ENCODE assay signal across 8 mouse cellular contexts in the genomic region with DNA sequence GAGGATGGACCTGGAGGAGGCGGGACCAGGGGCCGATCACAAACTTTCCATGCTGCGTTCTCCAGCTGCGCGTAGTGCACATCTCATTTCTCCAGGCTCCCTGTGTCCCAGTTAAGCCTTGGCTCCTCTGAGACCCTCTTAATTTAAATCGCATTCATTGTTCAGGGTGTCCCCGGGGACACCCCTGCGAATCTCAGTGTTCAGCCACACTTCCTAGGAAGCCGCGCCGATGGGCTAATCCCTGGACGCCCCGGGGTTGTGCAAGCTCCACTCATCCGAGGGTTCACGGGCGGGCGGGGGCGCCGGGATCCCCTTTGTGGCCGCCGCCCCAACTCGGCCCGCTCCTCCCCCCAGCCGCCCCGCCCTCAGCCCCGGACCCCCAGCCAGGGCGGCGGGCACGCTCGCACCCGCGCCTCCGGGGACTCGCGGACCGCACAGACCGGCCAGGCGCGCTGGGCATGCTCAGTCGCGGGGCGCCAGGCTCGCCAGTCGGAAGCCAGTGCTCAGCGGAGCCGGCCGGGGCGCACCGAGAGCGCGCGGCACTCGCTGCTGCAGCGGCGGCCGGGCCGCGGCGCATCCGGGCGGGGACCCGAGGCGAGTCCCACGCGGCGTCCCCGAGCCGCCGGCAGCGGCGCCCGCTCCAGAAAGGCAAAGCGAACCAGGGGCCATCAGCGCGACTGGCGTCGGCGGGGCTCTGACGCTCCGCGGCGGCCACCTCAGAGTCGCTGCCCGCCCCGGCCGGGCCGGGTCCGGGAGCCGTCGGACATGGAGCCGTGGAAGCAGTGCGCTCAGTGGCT. TPM values are rescaled to one million over a fixed set of nuclear protein-coding genes. Genes with fewer than 3 reads are reported as not detected.
A peak's percentile ranks its signal among the peaks of the same experiment; 100 is the strongest.
DNase-seq lines count a peak whose midpoint lies in the region; ATAC-seq and TF ChIP-seq lines count a peak whose summit lies in the region.

Gene Vav3 (plus strand): TSS at position 380 of the 797 bp plus-strand sequence.

- H3K4me1 ChIP-seq in forebrain, embryonic 11.5 days (replicated peaks; ENCODE audit: control insufficient read depth, insufficient read depth, low read length): no peaks in the 10 kb centered on the region; the same call in 1 of the 2 replicates
- H3K4me1 ChIP-seq in heart, postnatal 0 days (ENCODE audit: control insufficient read depth, insufficient read depth): no peaks in the 10 kb centered on the region
- 0 out of 2 replicates have a peak, but pooled peaks cover 3% of the 10 kb centered on the region for H3K4me1 ChIP-seq in lung, adult 2 months (ENCODE audit: control insufficient read depth, insufficient read depth, low read length)
- peaks cover 14% of the 10 kb centered on the region; the same call in 1 of the 2 replicates for H3K4me1 ChIP-seq in neural tube, embryonic 14.5 days (ENCODE audit: control insufficient read depth, insufficient read depth, low read length)
- H3K4me1 ChIP-seq in testis, adult 2 months (ENCODE audit: control insufficient read depth, insufficient read depth, low read length): peaks cover 9% of the 10 kb centered on the region

- no peaks in the 10 kb centered on the region for H3K36me3 ChIP-seq in forebrain, embryonic 11.5 days (ENCODE audit: control insufficient read depth, insufficient read depth, low read length)
- no peaks in the 10 kb centered on the region for H3K36me3 ChIP-seq in heart, postnatal 0 days (replicated peaks; ENCODE audit: control insufficient read depth, insufficient read depth, low read length)
- H3K36me3 ChIP-seq in neural tube, embryonic 14.5 days (ENCODE audit: control insufficient read depth, insufficient read depth, low read length): no peaks in the 10 kb centered on the region
- H3K36me3 ChIP-seq in testis, adult 2 months (ENCODE audit: control insufficient read depth, insufficient read depth, low read length): no peaks in the 10 kb centered on the region

- no peaks in the 10 kb centered on the region; the same call in 1 of the 2 replicates for H3K27me3 ChIP-seq in forebrain, embryonic 11.5 days (ENCODE audit: control insufficient read depth, insufficient read depth, low read length)
- no peaks in the 10 kb centered on the region for H3K27me3 ChIP-seq in heart, postnatal 0 days (ENCODE audit: control insufficient read depth, insufficient read depth, low read length)
- no peaks in the 10 kb centered on the region for H3K27me3 ChIP-seq in neural tube, embryonic 14.5 days (ENCODE audit: control insufficient read depth, insufficient read depth, low read length)
- no peaks in the 10 kb centered on the region for H3K27me3 ChIP-seq in testis, adult 2 months (ENCODE audit: control insufficient read depth, insufficient read depth, low read length)

- H3K9ac ChIP-seq in forebrain, embryonic 11.5 days (ENCODE audit: low read length): peak within 1 kb of the TSS; percentile 71
- H3K9ac ChIP-seq in heart, postnatal 0 days (replicated peaks; ENCODE audit: low read depth, low read length): peak within 1 kb of the TSS; percentile 71
- peak within 1 kb of the TSS; percentile 82 for H3K9ac ChIP-seq in neural tube, embryonic 14.5 days (replicated peaks; ENCODE audit: low read depth, low read length)

- peak; percentile 20 to 52 for DNase-seq in urinary bladder, adult 18-20 months (ENCODE audit: low spot score in 2 of 2)
- no peak for DNase-seq in urinary bladder, postnatal 10 days (ENCODE audit: low spot score)
- peak; percentile 82 for DNase-seq in forebrain, embryonic 11.5 days (ENCODE audit: low spot score)
- peak; percentile 30 for DNase-seq in heart, postnatal 0 days (ENCODE audit: low spot score)
- DNase-seq in kidney, postnatal 36 days: peak; percentile 56 to 81
- peak; percentile 46 for DNase-seq in lung, adult 2 months

- H3K9me3 ChIP-seq in forebrain, embryonic 11.5 days (ENCODE audit: control insufficient read depth, low read length): no peaks in the 10 kb centered on the region
- H3K9me3 ChIP-seq in heart, postnatal 0 days (replicated peaks; ENCODE audit: control insufficient read depth, low read length): no peaks in the 10 kb centered on the region
- H3K9me3 ChIP-seq in neural tube, embryonic 14.5 days (ENCODE audit: control insufficient read depth, low read length): no peaks in the 10 kb centered on the region

- WGBS in forebrain, embryonic 11.5 days: under 1% methylated on average over 70 of the region's 92 CpGs
- under 1% methylated on average over 91 of the region's 92 CpGs for WGBS in heart, postnatal 0 days
- WGBS in lung, adult 2 months: under 1% methylated on average over 90 of the region's 92 CpGs
- WGBS in neural tube, embryonic 14.5 days: under 1% methylated on average over 73 of the region's 92 CpGs

- no peak for TF ChIP-seq CTCF in heart, postnatal 0 days (IDR thresholded peaks at IDR 0.05; ENCODE audit: low read depth)
- no peak for TF ChIP-seq CTCF in lung, adult 2 months (IDR thresholded peaks at IDR 0.05; ENCODE audit: insufficient read depth, low read length)
- TF ChIP-seq CTCF in testis, adult 2 months (IDR thresholded peaks at IDR 0.05; ENCODE audit: control insufficient read depth, insufficient read depth, insufficient replicate concordance, low read depth, low read length): no peak

- TF ChIP-seq EP300 in heart, postnatal 0 days (IDR thresholded peaks at IDR 0.05; ENCODE audit: low read depth): no peak

- ATAC-seq in forebrain, embryonic 11.5 days (replicated peaks; ENCODE audit: low FRiP score): peak; percentile 94
- peak; percentile 76 for ATAC-seq in heart, postnatal 0 days (ENCODE audit: insufficient read depth, low read depth)
- ATAC-seq in neural tube, embryonic 14.5 days (ENCODE audit: low read depth): peak; percentile 92

- TF ChIP-seq POLR2A in lung, adult 2 months (IDR thresholded peaks at IDR 0.05; ENCODE audit: borderline replicate concordance, extremely low read depth, low read depth, low read length): no peak
- TF ChIP-seq POLR2A in testis, adult 2 months (IDR thresholded peaks at IDR 0.05; ENCODE audit: control insufficient read depth, low read depth, low read length): no peak

- H3K4me2 ChIP-seq in forebrain, embryonic 11.5 days (ENCODE audit: low read depth, low read length, severe bottlenecking): peak within 1 kb of the TSS; percentile 84
- peak within 1 kb of the TSS; percentile 95 for H3K4me2 ChIP-seq in heart, postnatal 0 days (ENCODE audit: low read depth, low read length)
- peak within 1 kb of the TSS; percentile 82 for H3K4me2 ChIP-seq in neural tube, embryonic 14.5 days (ENCODE audit: low read depth, low read length)

- peak within 1 kb of the TSS; percentile 50; the same call in 1 of the 2 replicates for H3K27ac ChIP-seq in forebrain, embryonic 11.5 days (ENCODE audit: low read depth, low read length)
- peak within 1 kb of the TSS; percentile 86 for H3K27ac ChIP-seq in heart, postnatal 0 days (ENCODE audit: low read depth)
- peak within 1 kb of the TSS; percentile 88 for H3K27ac ChIP-seq in neural tube, embryonic 14.5 days (ENCODE audit: low read depth, low read length)
- no peak within 1 kb of the TSS for H3K27ac ChIP-seq in testis, adult 2 months (ENCODE audit: control insufficient read depth, insufficient read depth, low read depth, low read length)

- peak within 1 kb of the TSS; percentile 67 for H3K4me3 ChIP-seq in forebrain, embryonic 11.5 days (ENCODE audit: low read depth, low read length)
- H3K4me3 ChIP-seq in heart, postnatal 0 days (ENCODE audit: low read depth, low read length): peak within 1 kb of the TSS; percentile 73
- peak within 1 kb of the TSS; percentile 93 for H3K4me3 ChIP-seq in lung, adult 2 months (replicated peaks; ENCODE audit: extremely low read depth, low read depth, low read length)
- H3K4me3 ChIP-seq in neural tube, embryonic 14.5 days (ENCODE audit: low read depth, low read length): peak within 1 kb of the TSS; percentile 73
- H3K4me3 ChIP-seq in testis, adult 2 months (ENCODE audit: control insufficient read depth, low read depth, low read length): peak within 1 kb of the TSS; percentile 76

RNA-seq across cellular contexts. Expression of gene Vav3, which starts in this region (rescaled TPM):
- 7.9 and 9.2 TPM in 2 replicates for polyA plus RNA-seq in forebrain, embryonic 11.5 days (2014; fragmentation: Nextera tagmentation; extraction: Ambion mirVana)
- 6.1 and 25.0 TPM in 2 replicates for total RNA-seq in heart, postnatal 0 days (2014; rRNA removed; ENCODE audit: low replicate concordance)
- polyA plus RNA-seq in heart, postnatal 0 days (2015; fragmentation: Nextera tagmentation; extraction: Ambion mirVana): 5.1 and 5.3 TPM in 2 replicates
- 3.1 and 3.9 TPM in 2 replicates for polyA plus RNA-seq in lung, adult 2 months (2012; rRNA removed)
- polyA plus RNA-seq in neural tube, embryonic 14.5 days (2014; fragmentation: Nextera tagmentation; extraction: Ambion mirVana): 13.3 and 19.3 TPM in 2 replicates
- polyA plus RNA-seq in testis, adult 2 months (2012; rRNA removed): 3.4 and 4.3 TPM in 2 replicates
